Mouse (Mus musculus) ES-E14 (cell line): Measurements from ENCODE around the gene Tyw1.

Source experiments
- CHD2 ChIP-seq: IDR thresholded peaks from 2 replicates; pipeline ENCODE4 v1.6.1; 2014; ENCODE audit warnings: mild to moderate bottlenecking, low read depth, low read length, inconsistent platforms
- HCFC1 ChIP-seq: IDR thresholded peaks from 2 replicates; pipeline ENCODE4 v1.6.1; 2012; ENCODE audit warnings: low read length, inconsistent platforms, borderline replicate concordance; ENCODE audit not compliant: insufficient read depth
- MAFK ChIP-seq: IDR thresholded peaks from 2 replicates; pipeline ENCODE4 v1.6.1; 2014; ENCODE audit warnings: mild to moderate bottlenecking, low read depth, low read length, inconsistent platforms; ENCODE audit not compliant: insufficient read depth
- ZNF384 ChIP-seq: IDR thresholded peaks from 2 replicates; pipeline ENCODE4 v1.6.1; 2012; ENCODE audit warnings: low read depth, low read length, inconsistent platforms

DNA sequence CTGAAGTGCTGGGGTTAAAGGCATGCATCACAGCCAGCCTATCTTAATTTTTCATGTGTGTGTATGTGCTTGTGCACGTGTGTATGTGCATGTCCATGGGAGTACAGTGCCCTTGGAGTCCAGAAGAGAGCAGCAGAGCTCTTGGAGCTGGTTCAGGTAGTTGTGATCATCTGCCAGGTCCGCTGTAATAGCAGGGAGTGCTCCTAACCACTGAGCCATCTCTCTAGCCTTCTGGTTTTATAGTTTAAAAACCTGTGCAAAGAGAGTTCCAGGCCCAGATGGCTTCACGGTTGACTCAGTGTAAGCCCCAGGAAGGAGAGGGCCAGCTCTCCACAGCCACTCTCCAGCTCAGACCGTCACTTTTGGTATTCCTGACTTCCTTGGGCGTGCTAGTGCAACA lies 64.4 kb downstream of the Tyw1 start:
- TF ChIP-seq HCFC1 (no peak), ZNF384 (no peak), CHD2 (no peak), MAFK (no peak)
